Mouse (Mus musculus): ENCODE data around the gene Osbpl10. TPM values are rescaled to one million over a fixed set of nuclear protein-coding genes. Genes with fewer than 3 reads are reported as not detected.

Osbpl10 gene
- polyA plus RNA-seq, 1 experiment: not detected

GRCm38 (mm10) chr9:115229676-115230075 lies 251.3 kb downstream of the Osbpl10 start:
- TF ChIP-seq GATA1 (IDR thresholded peaks at IDR 0.05; ENCODE audit: low read length): no peak

- TF ChIP-seq GATA1 (IDR thresholded peaks at IDR 0.05; ENCODE audit: low read length): no peak
Observed at GRCm38 (mm10) chr9:115230141-115230540, 251.8 kb downstream of the Osbpl10 start.

GRCm38 (mm10) chr9:115231476-115231875 lies 253.1 kb downstream of the Osbpl10 start:
- TF ChIP-seq GATA1 (IDR thresholded peaks at IDR 0.05; ENCODE audit: low read length): no peak

GRCm38 (mm10) chr9:115233721-115234120 lies 255.4 kb downstream of the Osbpl10 start:
- TF ChIP-seq GATA1 (IDR thresholded peaks at IDR 0.05; ENCODE audit: low read length): no peak

GRCm38 (mm10) chr9:115234561-115234960 lies 256.2 kb downstream of the Osbpl10 start:
- no peak for TF ChIP-seq GATA1 (IDR thresholded peaks at IDR 0.05; ENCODE audit: low read length)

GRCm38 (mm10) chr9:115236352-115236841 lies 258.0 kb downstream of the Osbpl10 start:
- no peak for TF ChIP-seq GATA1 (IDR thresholded peaks at IDR 0.05; ENCODE audit: low read length)

GRCm38 (mm10) chr9:115237943-115238342 lies 259.6 kb downstream of the Osbpl10 start:
- TF ChIP-seq GATA1 (IDR thresholded peaks at IDR 0.05; ENCODE audit: low read length): peak; percentile 8

GRCm38 (mm10) chr9:115239861-115240260 lies 261.5 kb downstream of the Osbpl10 start:
- no peak for TF ChIP-seq GATA1 (IDR thresholded peaks at IDR 0.05; ENCODE audit: low read length)

- TF ChIP-seq GATA1 (IDR thresholded peaks at IDR 0.05; ENCODE audit: low read length): no peak
Observed at GRCm38 (mm10) chr9:115243630-115244029, 265.3 kb downstream of the Osbpl10 start.

- no peak for TF ChIP-seq GATA1 (IDR thresholded peaks at IDR 0.05; ENCODE audit: low read length)
Observed at GRCm38 (mm10) chr9:115245092-115245491, 266.7 kb downstream of the Osbpl10 start.

- TF ChIP-seq GATA1 (IDR thresholded peaks at IDR 0.05; ENCODE audit: low read length): no peak
Observed at GRCm38 (mm10) chr9:115249145-115249544, 270.8 kb downstream of the Osbpl10 start.

GRCm38 (mm10) chr9:115257733-115258286 lies 279.4 kb downstream of the Osbpl10 start:
- TF ChIP-seq GATA1 (IDR thresholded peaks at IDR 0.05; ENCODE audit: low read length): no peak

GRCm38 (mm10) chr9:115259866-115260265 lies 281.5 kb downstream of the Osbpl10 start:
- TF ChIP-seq GATA1 (IDR thresholded peaks at IDR 0.05; ENCODE audit: low read length): no peak

GRCm38 (mm10) chr9:115260464-115260863 lies 282.1 kb downstream of the Osbpl10 start:
- TF ChIP-seq GATA1 (IDR thresholded peaks at IDR 0.05; ENCODE audit: low read length): no peak

- no peak for TF ChIP-seq GATA1 (IDR thresholded peaks at IDR 0.05; ENCODE audit: low read length)
Observed at GRCm38 (mm10) chr9:115261456-115261855, 283.1 kb downstream of the Osbpl10 start.

- no peak for TF ChIP-seq GATA1 (IDR thresholded peaks at IDR 0.05; ENCODE audit: low read length)
Observed at GRCm38 (mm10) chr9:115261896-115262295, 283.5 kb downstream of the Osbpl10 start.

GRCm38 (mm10) chr9:115271556-115271955 lies 293.2 kb downstream of the Osbpl10 start:
- no peak for TF ChIP-seq GATA1 (IDR thresholded peaks at IDR 0.05; ENCODE audit: low read length)

Data from G1E-ER4 (cell line).